In genomic region chr16:92115611-92116421, GRCm38 (mm10) we compare ENCODE assay signal across 9 mouse cellular contexts. TPM values are rescaled to one million over a fixed set of nuclear protein-coding genes. Genes with fewer than 3 reads are reported as not detected.
DNase-seq lines count a peak whose midpoint lies in the region; ATAC-seq lines count a peak whose summit lies in the region.
"Had no signal": no experiment of that assay in that cellular context is flagged by ENCODE, and none has a peak within 500 bp of the region (broad histone marks: within the 10 kb centered on the region; RNA-seq: fewer than 3 reads in every experiment).

No protein-coding gene starts in this region.

- no peaks in the 10 kb centered on the region for H3K27me3 ChIP-seq in heart, embryonic 12.5 days (replicated peaks)
- H3K27me3 ChIP-seq in heart, embryonic 15.5 days: no peaks in the 10 kb centered on the region
- H3K27me3 ChIP-seq in limb, embryonic 10.5 days (ENCODE audit: low read depth, poor library complexity, severe bottlenecking): no peaks in the 10 kb centered on the region
- no peaks in the 10 kb centered on the region for H3K27me3 ChIP-seq in neural tube, embryonic 15.5 days (replicated peaks)
- H3K27me3 ChIP-seq: CH12.LX had no signal

- H3K4me2 ChIP-seq in heart, embryonic 12.5 days: peak overlapping the region; percentile 39
- peak overlapping the region; percentile 29 for H3K4me2 ChIP-seq in heart, embryonic 15.5 days
- H3K4me2 ChIP-seq in neural tube, embryonic 15.5 days: peak overlapping the region; percentile 40

- H3K9ac ChIP-seq in heart, embryonic 12.5 days: no peak overlapping the region
- H3K9ac ChIP-seq in heart, embryonic 15.5 days: no peak overlapping the region
- peak overlapping the region; percentile 14; the same call in 1 of the 2 replicates for H3K9ac ChIP-seq in neural tube, embryonic 15.5 days (replicated peaks)

- 0 out of 2 replicates have a peak overlapping the region, but pooled peaks have one; percentile 5 for H3K4me3 ChIP-seq in heart, embryonic 12.5 days
- no peak overlapping the region for H3K4me3 ChIP-seq in heart, embryonic 15.5 days
- H3K4me3 ChIP-seq in limb, embryonic 10.5 days: 0 out of 2 replicates have a peak overlapping the region, but pooled peaks have one; percentile 5
- H3K4me3 ChIP-seq in neural tube, embryonic 15.5 days (replicated peaks): 0 out of 2 replicates have a peak overlapping the region, but pooled peaks have one; percentile 16

- WGBS in heart, embryonic 12.5 days: 39% methylated on average over 20 of the region's 20 CpGs
- WGBS in heart, embryonic 15.5 days: 47% methylated on average over 20 of the region's 20 CpGs
- WGBS in limb, embryonic 10.5 days: 35% methylated on average over 20 of the region's 20 CpGs
- 10% methylated on average over 19 of the region's 20 CpGs for WGBS in neural tube, embryonic 15.5 days

- peaks cover 17% of the 10 kb centered on the region for H3K36me3 ChIP-seq in heart, embryonic 12.5 days
- H3K36me3 ChIP-seq in heart, embryonic 15.5 days: peaks cover 5% of the 10 kb centered on the region; the same call in 1 of the 2 replicates
- H3K36me3 ChIP-seq in limb, embryonic 10.5 days: peaks cover 13% of the 10 kb centered on the region
- peaks cover 17% of the 10 kb centered on the region for H3K36me3 ChIP-seq in neural tube, embryonic 15.5 days

- H3K9me3 ChIP-seq in heart, embryonic 12.5 days (replicated peaks): no peaks in the 10 kb centered on the region
- H3K9me3 ChIP-seq in heart, embryonic 15.5 days (replicated peaks): no peaks in the 10 kb centered on the region
- H3K9me3 ChIP-seq in limb, embryonic 10.5 days (replicated peaks): no peaks in the 10 kb centered on the region
- H3K9me3 ChIP-seq in neural tube, embryonic 15.5 days (replicated peaks): no peaks in the 10 kb centered on the region

- peaks cover 35% of the 10 kb centered on the region for H3K4me1 ChIP-seq in heart, embryonic 12.5 days (replicated peaks)
- peaks cover 23% of the 10 kb centered on the region for H3K4me1 ChIP-seq in heart, embryonic 15.5 days (replicated peaks)
- H3K4me1 ChIP-seq in limb, embryonic 10.5 days: peaks cover 22% of the 10 kb centered on the region
- peaks cover 34% of the 10 kb centered on the region for H3K4me1 ChIP-seq in neural tube, embryonic 15.5 days

- no peak overlapping the region for H3K27ac ChIP-seq in heart, embryonic 12.5 days (ENCODE audit: poor library complexity, severe bottlenecking)
- H3K27ac ChIP-seq in heart, embryonic 15.5 days: no peak overlapping the region
- H3K27ac ChIP-seq in limb, embryonic 10.5 days: no peak overlapping the region
- H3K27ac ChIP-seq in neural tube, embryonic 15.5 days (replicated peaks): peak overlapping the region; percentile 80

- DNase-seq in heart, adult 9 months (ENCODE audit: low spot score in 2 of 2): no peak
- peak; percentile 26 for DNase-seq in Muller cell, postnatal 12 days (ENCODE audit: inconsistent ontology term)
- peak; percentile 63 to 67 for DNase-seq in cerebellum, postnatal 25 days
- no peak for DNase-seq in limb, embryonic 10.5 days (ENCODE audit: low spot score)

- no peak for ATAC-seq in heart, embryonic 12.5 days (ENCODE audit: insufficient number of reproducible peaks, low FRiP score)
- ATAC-seq in heart, embryonic 15.5 days (replicated peaks; ENCODE audit: insufficient number of reproducible peaks, insufficient read depth, low FRiP score, low read depth): no peak
- ATAC-seq in neural tube, embryonic 15.5 days (ENCODE audit: low FRiP score): peak; percentile 74
- ATAC-seq in CD4-positive, CD25-positive, alpha-beta regulatory T cell, adult 4 months: no peak

RNA-seq across cellular contexts. Expression of gene Slc5a3, which starts 57.7 kb away (rescaled TPM):
- 5.9 and 6.4 TPM in 2 replicates for polyA plus RNA-seq in heart, embryonic 12.5 days (2016; fragmentation: Nextera tagmentation; extraction: Ambion mirVana)
- 3.1 and 4.2 TPM in 2 replicates for polyA plus RNA-seq in heart, embryonic 15.5 days (2015; fragmentation: Nextera tagmentation; extraction: Ambion mirVana)
- polyA plus RNA-seq in limb, embryonic 10.5 days (2016; fragmentation: Nextera tagmentation; extraction: Ambion mirVana): 8.0 and 9.3 TPM in 2 replicates
- polyA plus RNA-seq in neural tube, embryonic 15.5 days (2015; fragmentation: Nextera tagmentation; extraction: Ambion mirVana): 12.7 and 15.6 TPM in 2 replicates
- polyA plus RNA-seq in CD4-positive, CD25-positive, alpha-beta regulatory T cell, adult 4 months (2017; shearing (Covaris generic)): 10 to 100 TPM in 1 of 2 experiments, 1 to 10 TPM in 1; 7.0 to 11.2 TPM

RNA-seq across cellular contexts. Expression of gene Gm49711, which starts 57.7 kb away (rescaled TPM):
- polyA plus RNA-seq in heart, embryonic 12.5 days (2016; fragmentation: Nextera tagmentation; extraction: Ambion mirVana): 0.15 TPM in 1 of 2 replicates, not detected in the other
- 0.25 TPM in 1 of 2 replicates, not detected in the other for polyA plus RNA-seq in heart, embryonic 15.5 days (2015; fragmentation: Nextera tagmentation; extraction: Ambion mirVana)
- 0.30 TPM in 1 of 2 replicates, not detected in the other for polyA plus RNA-seq in limb, embryonic 10.5 days (2016; fragmentation: Nextera tagmentation; extraction: Ambion mirVana)
- polyA plus RNA-seq in neural tube, embryonic 15.5 days (2015; fragmentation: Nextera tagmentation; extraction: Ambion mirVana): 0.55 and 0.60 TPM in 2 replicates
- polyA plus RNA-seq in CD4-positive, CD25-positive, alpha-beta regulatory T cell, adult 4 months (2017; shearing (Covaris generic)): not detected

RNA-seq across cellular contexts. Expression of gene Mrps6, which starts 57.7 kb away (rescaled TPM):
- polyA plus RNA-seq in heart, embryonic 12.5 days (2016; fragmentation: Nextera tagmentation; extraction: Ambion mirVana): 112 and 118 TPM in 2 replicates
- 99.4 and 106 TPM in 2 replicates for polyA plus RNA-seq in heart, embryonic 15.5 days (2015; fragmentation: Nextera tagmentation; extraction: Ambion mirVana)
- polyA plus RNA-seq in limb, embryonic 10.5 days (2016; fragmentation: Nextera tagmentation; extraction: Ambion mirVana): 92.2 and 111 TPM in 2 replicates
- 169 and 180 TPM in 2 replicates for polyA plus RNA-seq in neural tube, embryonic 15.5 days (2015; fragmentation: Nextera tagmentation; extraction: Ambion mirVana)
- polyA plus RNA-seq in CD4-positive, CD25-positive, alpha-beta regulatory T cell, adult 4 months (2017; shearing (Covaris generic)): 10 to 100 TPM; 47.8 to 49.1 TPM

Comparison
In these comparisons a context has a peak if more than half of its experiments do, and no peak if none do; other contexts are left out.
1. DNase-seq: peak in Muller cell, postnatal 12 days (single experiment) and cerebellum, postnatal 25 days (2 of 2); none in heart, adult 9 months (0 of 2) and limb, embryonic 10.5 days (single experiment).
2. Peak in every context shown above with its lines, with median percentiles within 50 percentile points of each other: H3K4me2 ChIP-seq.